Mouse (Mus musculus): ENCODE measurements around the gene Lrrc4b. TPM values are rescaled to one million over a fixed set of nuclear protein-coding genes. Genes with fewer than 3 reads are reported as not detected.

Gene Lrrc4b
- 0.05 TPM in 1 of 2 replicates, not detected in the other for polyA plus RNA-seq (2015; fragmentation: Nextera tagmentation; extraction: Ambion mirVana)

DNA sequence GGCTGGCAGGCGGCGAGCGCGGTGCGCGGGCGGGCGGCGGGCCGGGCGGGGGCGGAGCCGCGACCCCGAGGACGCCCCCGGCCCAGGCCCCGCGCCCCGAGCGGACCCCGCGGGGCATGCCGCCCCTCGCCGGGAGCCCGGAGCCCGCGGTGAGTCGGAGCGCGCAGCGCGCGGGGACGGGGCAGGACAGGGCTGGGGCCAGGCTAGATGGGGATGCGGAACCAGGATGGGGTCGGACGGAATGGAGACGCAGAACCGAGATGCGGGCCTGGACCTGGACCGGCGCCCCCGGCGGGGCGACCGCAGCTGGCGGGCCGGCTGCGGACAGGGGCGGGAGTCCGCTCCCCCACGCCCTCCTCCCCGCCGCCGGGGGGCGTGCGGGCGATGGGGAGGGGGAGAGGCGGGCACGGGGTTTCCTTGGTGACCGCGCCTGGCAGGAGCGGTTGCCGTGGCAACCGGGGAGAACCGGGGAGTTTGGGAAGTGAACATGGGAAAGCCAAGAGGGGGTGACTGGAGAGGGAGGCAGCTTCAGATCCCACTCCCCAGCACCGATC, at the start of gene Lrrc4b:
Gene Lrrc4b, plus strand, starts transcription at position 51 of the 554 bp plus-strand sequence.
- DNase-seq (ENCODE audit: low spot score), result no peak

DNA sequence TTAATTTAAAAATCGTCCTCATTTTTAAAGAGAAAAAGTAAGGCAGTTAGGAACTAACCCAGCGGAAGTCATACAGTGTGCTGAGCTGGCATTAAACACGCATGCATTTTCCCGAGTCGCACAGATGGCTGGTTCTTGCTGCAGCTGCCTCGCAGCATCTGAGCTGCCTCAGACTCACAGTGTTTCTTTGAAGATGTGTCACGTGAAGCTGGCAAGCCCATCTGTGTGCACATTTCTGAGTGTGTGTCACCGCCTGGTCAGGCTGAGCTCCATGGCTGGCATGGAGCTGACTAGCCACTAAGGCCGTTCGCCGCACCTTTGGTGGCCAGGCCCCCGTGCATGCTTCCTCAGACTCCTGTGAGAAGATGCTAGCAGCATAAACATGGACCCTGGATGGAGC, 46.3 kb upstream of the Lrrc4b start:
- DNase-seq (ENCODE audit: low spot score), result peak; percentile 39

GRCm38 (mm10) chr7:44383980-44384715, 44.7 kb upstream of the Lrrc4b start, which contains the start of gene Syt3:
Syt3 (plus strand) TSS chr7:44384102.
- DNase-seq (ENCODE audit: low spot score), result peak; percentile 53

- DNase-seq (ENCODE audit: low spot score), result no peak
Observed at GRCm38 (mm10) chr7:44384716-44385059, 44.1 kb upstream of the Lrrc4b start.

DNA sequence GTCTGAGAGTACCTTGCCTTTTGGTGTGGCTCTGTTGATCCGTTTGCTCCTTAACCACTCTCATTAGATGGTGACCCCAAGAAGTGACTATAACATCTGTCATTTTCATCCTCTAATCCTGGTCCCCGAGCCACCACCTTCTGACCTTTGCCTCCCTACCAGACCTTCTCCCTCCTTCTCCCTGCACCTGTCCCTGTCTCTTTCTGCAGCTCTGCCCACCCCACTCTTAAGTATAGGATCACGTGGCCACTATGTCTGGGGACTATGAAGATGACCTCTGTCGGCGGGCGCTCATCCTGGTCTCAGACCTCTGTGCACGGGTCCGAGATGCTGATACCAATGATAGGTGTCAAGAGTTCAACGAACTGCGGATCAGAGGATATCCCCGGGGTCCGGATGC, 43.1 kb upstream of the Lrrc4b start, which contains the start of gene 1700008O03Rik:
Gene 1700008O03Rik, minus strand, starts transcription at position 101 of the 400 bp plus-strand sequence.
- DNase-seq (ENCODE audit: low spot score), result no peak

DNA sequence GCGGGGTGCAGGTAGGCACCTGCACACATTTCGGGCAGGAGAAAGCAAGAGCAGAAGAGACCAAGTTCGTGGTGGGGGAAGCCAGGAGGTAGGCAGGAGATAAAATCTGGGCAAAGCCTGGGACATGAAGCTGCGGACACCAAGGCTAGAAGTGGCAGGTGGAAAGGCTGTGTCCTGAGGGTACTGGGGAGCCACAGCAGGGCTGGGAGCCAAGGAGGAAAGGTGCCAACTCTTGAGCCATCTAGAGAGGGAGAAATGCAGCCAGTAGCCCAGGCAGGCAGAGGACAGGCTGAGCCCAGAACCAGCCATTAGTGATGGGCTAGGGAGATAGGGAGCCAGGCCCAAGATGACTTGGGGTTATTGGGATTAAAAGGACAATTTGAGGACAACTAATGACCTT, 37.0 kb upstream of the Lrrc4b start:
- no peak for DNase-seq (ENCODE audit: low spot score)

DNA sequence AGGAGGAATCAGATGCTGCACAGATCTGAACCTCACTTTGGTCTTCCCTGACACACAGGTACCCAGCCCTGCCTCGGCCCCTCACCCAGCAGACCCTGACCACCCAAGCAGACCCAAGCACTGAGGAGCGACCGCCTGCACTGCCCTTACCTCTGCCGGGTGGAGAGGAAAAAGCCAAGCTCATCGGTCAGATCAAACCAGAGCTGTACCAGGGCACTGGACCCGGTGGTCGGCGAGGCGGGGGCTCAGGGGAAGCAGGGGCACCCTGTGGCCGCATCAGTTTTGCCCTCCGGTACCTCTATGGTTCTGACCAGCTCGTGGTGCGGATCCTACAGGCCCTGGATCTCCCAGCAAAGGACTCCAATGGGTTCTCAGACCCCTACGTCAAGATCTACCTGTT, 36.5 kb upstream of the Lrrc4b start:
- DNase-seq (ENCODE audit: low spot score), result no peak

GRCm38 (mm10) chr7:44393284-44393683, 35.5 kb upstream of the Lrrc4b start:
- no peak for DNase-seq (ENCODE audit: low spot score)

DNA sequence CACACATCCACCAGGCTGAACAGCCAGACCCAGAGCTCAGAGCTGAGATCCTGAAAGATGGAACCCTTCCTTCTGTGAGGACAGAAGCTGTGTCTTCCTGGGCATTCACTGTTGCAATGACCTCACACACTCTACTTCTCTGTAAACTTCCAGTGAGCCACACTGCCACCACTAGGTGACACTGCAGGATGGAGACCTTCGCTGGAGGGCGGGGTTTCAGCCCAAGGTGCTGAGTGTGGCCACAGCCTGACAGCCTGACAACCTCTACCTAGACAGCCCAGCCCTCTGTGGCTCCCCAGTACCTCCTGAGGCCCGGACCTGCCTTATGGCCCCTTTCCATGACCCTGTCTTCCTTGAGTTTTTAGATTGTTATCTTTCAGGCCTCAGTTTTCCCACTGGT, 30.2 kb upstream of the Lrrc4b start:
- DNase-seq (ENCODE audit: low spot score), result peak; percentile 42

- DNase-seq (ENCODE audit: low spot score), result no peak
Observed at GRCm38 (mm10) chr7:44401673-44402072, 27.1 kb upstream of the Lrrc4b start.

DNA sequence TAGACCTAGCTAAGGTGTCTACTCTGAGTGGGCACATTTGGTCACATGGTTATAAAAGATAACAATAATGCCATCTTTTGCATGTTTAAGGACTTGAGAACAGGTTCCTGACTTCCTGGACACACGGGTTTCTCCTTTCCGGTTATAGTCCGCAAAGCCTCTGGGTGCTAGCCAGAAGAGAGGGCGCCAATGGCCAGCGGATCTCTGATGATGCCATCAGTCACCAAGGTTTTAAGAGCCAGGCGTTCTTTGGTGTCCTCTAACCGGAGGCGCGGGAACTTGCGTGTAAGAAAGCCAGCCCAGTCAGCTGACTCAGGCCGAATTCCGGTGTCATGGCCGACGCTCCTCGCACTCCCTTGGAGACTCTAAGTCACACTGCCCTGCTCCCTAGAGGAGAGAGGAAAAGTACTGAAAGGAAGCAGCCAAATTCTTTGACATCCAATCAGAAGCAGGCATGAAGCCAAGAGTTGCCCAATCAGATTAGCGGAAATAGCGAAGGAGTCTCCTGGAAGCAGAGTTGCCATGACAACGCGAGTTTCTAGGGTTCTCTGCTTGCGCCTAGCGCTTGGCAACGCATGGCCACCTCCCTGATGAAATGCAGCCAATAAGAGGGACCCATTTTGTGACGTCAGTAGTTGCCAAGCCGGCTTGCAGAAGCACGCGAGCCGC, 23.3 kb upstream of the Lrrc4b start:
- DNase-seq (ENCODE audit: low spot score), result peak; percentile 93

DNA sequence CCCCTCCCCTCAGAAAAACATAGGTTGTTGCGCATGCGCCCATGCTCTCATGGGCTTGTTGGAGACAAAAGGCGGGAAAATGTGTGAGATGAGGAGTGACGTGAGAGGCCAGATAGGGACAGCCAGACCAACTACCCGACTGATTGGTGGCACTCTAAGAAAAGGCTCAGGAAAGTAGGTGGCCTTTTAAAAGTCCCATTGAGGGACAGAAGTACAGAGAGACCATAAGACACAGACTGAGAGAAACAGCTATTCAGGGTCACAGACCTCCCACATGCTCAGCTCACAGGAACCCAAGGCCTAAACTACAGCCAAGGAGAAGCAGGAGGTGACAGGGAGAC, 22.8 kb upstream of the Lrrc4b start:
- no peak for DNase-seq (ENCODE audit: low spot score)

DNA sequence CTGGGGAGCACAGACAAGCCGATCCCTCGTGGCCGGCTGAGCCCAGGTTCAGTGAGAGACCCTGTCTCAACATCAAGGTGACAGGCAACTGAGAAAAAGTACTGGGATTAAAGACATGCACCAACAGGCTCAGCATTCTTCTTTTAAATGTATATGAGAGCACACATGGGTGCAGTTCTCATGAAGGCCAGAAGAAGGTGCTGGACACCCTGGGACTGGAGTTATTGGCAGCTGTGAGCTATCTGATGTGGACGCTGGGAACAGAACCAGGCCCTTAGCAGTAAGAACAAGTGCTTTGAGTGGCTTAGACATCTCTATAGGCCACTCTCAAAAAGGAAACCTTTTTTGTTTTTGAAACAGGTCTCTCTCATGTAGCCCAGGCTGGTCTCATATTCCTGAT, 17.7 kb upstream of the Lrrc4b start:
- no peak for DNase-seq (ENCODE audit: low spot score)

GRCm38 (mm10) chr7:44413307-44413706, 15.5 kb upstream of the Lrrc4b start:
- DNase-seq (ENCODE audit: low spot score), result no peak

DNA sequence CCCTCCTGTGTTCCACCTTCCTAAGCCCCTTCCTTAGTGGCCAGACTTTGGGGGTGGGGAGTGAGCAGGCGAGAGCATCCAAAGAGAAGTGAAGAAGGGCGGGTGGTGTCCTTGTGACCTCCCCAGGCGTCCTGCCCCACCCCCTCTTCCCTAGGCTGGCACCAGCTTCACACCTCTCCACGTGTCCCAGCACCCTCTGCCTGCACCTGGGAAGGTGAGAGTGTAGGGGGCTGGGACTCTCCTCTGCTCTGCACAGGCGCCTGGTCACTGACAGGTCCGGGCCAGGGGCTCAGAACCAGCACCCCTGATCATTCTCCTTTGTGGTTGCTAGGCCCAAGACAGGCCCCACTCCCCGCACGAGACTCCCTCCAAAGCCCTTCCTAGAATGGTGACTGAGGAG, 1.2 kb upstream of the Lrrc4b start:
- no peak for DNase-seq (ENCODE audit: low spot score)

GRCm38 (mm10) chr7:44428171-44428950, 457 bp upstream of the Lrrc4b start:
- DNase-seq (ENCODE audit: low spot score), result no peak

DNA sequence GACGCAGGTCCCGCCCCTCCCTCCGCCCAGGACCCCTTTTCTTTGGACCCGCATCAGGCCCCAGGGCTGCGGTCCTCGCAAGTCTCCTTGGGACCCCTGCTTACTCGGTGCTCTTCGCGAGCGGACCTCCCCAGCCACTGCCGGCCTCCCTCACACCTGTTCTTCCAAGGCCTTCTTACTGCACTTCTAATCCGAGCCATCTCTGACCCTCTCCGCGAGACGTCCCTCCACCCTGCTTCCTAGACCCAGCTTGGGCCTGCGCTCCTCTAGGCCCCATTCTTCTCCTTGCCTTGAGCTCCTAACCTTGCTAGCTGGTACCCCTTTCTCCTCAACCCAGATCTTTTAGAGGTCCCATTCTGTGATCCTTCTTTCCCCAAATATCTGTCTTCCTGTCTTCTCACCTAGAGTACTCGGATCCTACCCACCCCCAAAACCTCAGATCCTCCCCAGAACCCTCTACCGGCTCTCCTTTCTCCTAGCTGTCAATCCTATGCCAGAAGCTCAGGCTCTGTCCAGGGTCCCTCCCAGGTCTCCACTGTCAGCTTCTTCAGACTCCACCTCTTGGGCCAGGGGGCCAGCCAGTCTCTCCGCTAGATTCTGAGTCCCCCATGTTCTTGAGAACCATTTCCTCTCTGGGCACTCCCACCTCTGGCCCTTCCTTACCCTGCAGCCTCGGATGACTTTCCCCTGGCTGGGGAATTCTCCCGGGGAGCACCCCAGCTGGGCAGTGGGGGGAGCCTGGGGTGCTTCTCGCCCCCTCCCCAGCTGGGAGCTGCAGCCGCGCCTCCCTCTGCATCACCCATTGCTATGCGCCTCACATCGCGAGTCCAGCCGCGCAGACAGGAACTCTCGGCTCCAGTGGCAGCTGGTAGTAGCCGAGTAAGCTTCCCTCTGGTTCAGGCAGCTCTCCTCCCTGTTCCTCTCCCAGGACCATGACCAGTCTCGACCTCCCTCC, 993 bp downstream of the Lrrc4b start:
- no peak for DNase-seq (ENCODE audit: low spot score)

DNA sequence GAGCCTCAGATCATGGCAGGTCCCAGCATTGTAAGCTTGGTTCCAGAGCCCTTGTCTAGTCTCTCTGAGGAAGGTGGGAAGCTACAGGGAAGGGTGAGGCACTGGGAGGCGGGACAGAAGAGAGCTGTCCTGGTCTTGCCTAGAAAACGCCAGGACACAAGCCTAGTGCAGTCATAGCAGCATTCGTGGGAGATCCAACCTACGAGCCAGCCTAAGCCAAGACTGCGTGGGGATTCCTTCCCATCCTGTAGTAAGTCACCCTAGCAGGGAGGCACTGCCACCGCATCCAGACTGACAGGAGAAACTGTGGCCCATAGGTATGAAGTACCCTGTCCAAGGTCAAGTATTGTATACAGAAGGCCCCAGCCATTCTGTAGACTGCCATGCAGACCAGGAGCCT, 3.7 kb downstream of the Lrrc4b start:
- DNase-seq (ENCODE audit: low spot score), result no peak

DNA sequence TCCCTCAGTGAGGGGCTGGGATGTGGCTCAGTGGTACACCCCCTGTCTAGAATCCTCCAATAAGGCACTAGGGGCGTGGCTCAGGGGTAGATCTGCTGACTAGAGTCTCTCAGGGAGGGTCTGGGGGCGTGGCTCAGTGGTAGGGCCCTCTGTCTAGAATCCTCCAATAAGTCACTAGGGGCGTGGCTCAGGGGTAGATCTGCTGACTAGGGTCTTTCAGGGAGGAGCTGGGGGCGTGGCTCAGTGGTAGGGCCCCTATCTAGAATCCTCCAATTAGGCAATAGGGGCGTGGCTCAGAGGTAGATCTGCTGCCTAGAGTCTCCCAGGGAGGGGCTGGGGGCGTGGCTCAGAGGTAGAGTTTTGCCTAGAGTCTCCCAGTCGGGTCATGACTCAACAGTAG, 4.6 kb downstream of the Lrrc4b start:
- peak; percentile 50 for DNase-seq (ENCODE audit: low spot score)

DNA sequence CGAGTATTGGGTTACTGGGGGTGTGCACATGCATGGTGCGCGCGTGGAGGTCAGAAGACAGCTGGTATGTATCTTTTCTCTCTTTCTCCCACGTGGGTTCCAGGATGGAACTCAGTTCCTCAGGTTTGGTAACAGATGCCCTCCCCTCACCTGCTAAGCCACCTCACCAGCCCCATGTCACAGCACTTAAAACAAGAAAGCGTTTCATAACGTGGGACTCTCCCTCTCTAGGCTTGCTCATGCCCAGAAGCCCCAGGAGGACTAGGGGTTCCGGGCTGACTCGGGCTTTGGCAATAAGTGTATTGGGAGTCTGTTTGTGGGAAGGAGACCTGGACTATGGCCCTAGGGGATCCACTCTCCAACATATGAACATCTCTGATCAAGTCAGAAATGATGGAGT, 5.3 kb downstream of the Lrrc4b start:
- no peak for DNase-seq (ENCODE audit: low spot score)

DNA sequence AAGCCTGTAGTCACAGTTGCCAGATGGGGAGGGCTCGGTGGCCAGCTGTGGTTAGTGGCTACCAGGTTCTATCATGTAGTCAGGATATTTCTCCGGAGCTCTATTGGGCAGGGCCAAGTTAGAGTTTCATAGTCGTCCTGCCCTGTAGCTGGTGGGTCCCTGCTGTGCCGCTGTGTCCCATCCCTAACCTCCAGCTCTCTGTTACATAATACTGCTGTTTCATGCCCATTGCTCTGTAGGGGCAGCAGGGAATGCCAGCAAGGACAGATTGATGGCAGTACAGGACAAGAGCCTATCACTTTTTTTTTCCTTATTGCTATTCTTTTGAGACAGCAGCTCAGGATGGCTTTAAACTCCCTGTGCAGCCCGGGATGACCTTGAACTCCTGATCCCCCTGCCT, 7.0 kb downstream of the Lrrc4b start:
- DNase-seq (ENCODE audit: low spot score), result no peak
